ENCODE assay signal across 18 mouse cellular contexts in the genomic region with DNA sequence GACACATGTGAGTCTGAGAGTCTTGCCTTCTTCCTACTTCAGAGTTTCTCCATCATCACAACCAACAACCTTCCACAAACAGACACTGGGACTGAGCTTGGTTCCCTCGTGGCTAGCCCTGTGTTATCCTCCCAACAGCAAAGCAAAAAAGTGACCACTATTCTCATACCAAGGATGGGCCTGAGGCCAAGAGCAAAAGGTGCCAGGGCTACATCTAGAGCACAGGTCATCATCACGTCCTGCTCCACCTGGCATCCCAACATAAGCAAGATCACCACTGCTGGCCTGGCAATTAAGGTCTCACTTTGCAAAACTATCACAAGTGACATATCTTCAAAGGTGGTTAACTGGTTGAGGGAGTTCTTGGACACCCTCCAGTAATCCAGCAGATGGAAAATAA. TPM values are rescaled to one million over a fixed set of nuclear protein-coding genes. Genes with fewer than 3 reads are reported as not detected.
DNase-seq lines count a peak whose midpoint lies in the region; ATAC-seq and TF ChIP-seq lines count a peak whose summit lies in the region.
"Had no signal": no experiment of that assay in that cellular context is flagged by ENCODE, and none has a peak within 500 bp of the region (broad histone marks: within the 10 kb centered on the region; RNA-seq: fewer than 3 reads in every experiment).

No protein-coding gene starts in this region.

- no peaks in the 10 kb centered on the region for H3K9me3 ChIP-seq in hindbrain, embryonic 16.5 days (ENCODE audit: control insufficient read depth, low read length)
- H3K9me3 ChIP-seq in hindbrain, embryonic 14.5 days (ENCODE audit: control insufficient read depth, low read length), result no peaks in the 10 kb centered on the region
- H3K9me3 ChIP-seq in midbrain, postnatal 0 days (ENCODE audit: low read length), result no peaks in the 10 kb centered on the region
- H3K9me3 ChIP-seq in midbrain, embryonic 14.5 days (ENCODE audit: control insufficient read depth, low read length), result no peaks in the 10 kb centered on the region
- H3K9me3 ChIP-seq: heart, embryonic 12.5 days; heart, embryonic 15.5 days; hindbrain, embryonic 10.5 days; hindbrain, embryonic 15.5 days had no signal

- DNase-seq in hindbrain, embryonic 14.5 days (ENCODE audit: low spot score), result no peak
- peak; percentile 48 for DNase-seq in midbrain, postnatal 0 days (ENCODE audit: low spot score)
- DNase-seq in midbrain, embryonic 14.5 days, result no peak
- DNase-seq in brain, embryonic 14.5 days (ENCODE audit: low read depth), result peak; percentile 7
- no peak for DNase-seq in adipocyte (ENCODE audit: low spot score)
- DNase-seq: adrenal gland, postnatal 36 days; kidney, adult 18-20 months had no signal

- H3K4me1 ChIP-seq in hindbrain, embryonic 16.5 days (ENCODE audit: control insufficient read depth, insufficient read depth, low read depth, low read length), result peaks cover under 1% of the 10 kb centered on the region
- H3K4me1 ChIP-seq in hindbrain, embryonic 14.5 days (replicated peaks; ENCODE audit: control insufficient read depth, insufficient read depth, low read length), result no peaks in the 10 kb centered on the region
- H3K4me1 ChIP-seq in midbrain, postnatal 0 days (ENCODE audit: insufficient read depth, low read length), result no peaks in the 10 kb centered on the region
- H3K4me1 ChIP-seq in midbrain, embryonic 14.5 days (ENCODE audit: control insufficient read depth, insufficient read depth, low read length), result no peaks in the 10 kb centered on the region
- H3K4me1 ChIP-seq: heart, embryonic 12.5 days; hindbrain, embryonic 10.5 days; hindbrain, embryonic 15.5 days had no signal

- H3K27ac ChIP-seq in hindbrain, embryonic 16.5 days (ENCODE audit: low read depth, low read length), result no peak overlapping the region
- H3K27ac ChIP-seq in hindbrain, embryonic 14.5 days, result no peak overlapping the region
- no peak overlapping the region for H3K27ac ChIP-seq in midbrain, postnatal 0 days (ENCODE audit: low read depth, low read length)
- no peak overlapping the region for H3K27ac ChIP-seq in midbrain, embryonic 14.5 days (replicated peaks; ENCODE audit: low read depth, low read length)
- H3K27ac ChIP-seq: gastrocnemius, adult 2 months; heart, embryonic 15.5 days; hindbrain, embryonic 10.5 days had no signal

- TF ChIP-seq POLR2A in brain, embryonic 14.5 days (IDR thresholded peaks at IDR 0.05; ENCODE audit: borderline replicate concordance, extremely low read depth, insufficient read depth, insufficient read length, poor library complexity, severe bottlenecking), result no peak

- no peak for TF ChIP-seq CTCF in midbrain, postnatal 0 days (IDR thresholded peaks at IDR 0.05)
- TF ChIP-seq CTCF in brain, embryonic 14.5 days (IDR thresholded peaks at IDR 0.05; ENCODE audit: borderline replicate concordance, extremely low read depth, insufficient read depth, insufficient read length), result no peak

- no peak overlapping the region for H3K9ac ChIP-seq in hindbrain, embryonic 16.5 days (ENCODE audit: low read depth, low read length)
- no peak overlapping the region for H3K9ac ChIP-seq in hindbrain, embryonic 14.5 days
- H3K9ac ChIP-seq in midbrain, postnatal 0 days (replicated peaks; ENCODE audit: low read length, poor library complexity, severe bottlenecking), result no peak overlapping the region
- H3K9ac ChIP-seq in midbrain, embryonic 14.5 days (replicated peaks; ENCODE audit: low read length), result no peak overlapping the region
- H3K9ac ChIP-seq: forebrain, postnatal 0 days; heart, embryonic 12.5 days; heart, embryonic 15.5 days; hindbrain, embryonic 15.5 days had no signal

- 0 out of 2 replicates have a peak, but pooled peaks have one; percentile 32 for ATAC-seq in hindbrain, embryonic 16.5 days
- no peak for ATAC-seq in hindbrain, embryonic 14.5 days (ENCODE audit: low FRiP score)
- ATAC-seq in midbrain, postnatal 0 days (ENCODE audit: low FRiP score), result no peak
- ATAC-seq in midbrain, embryonic 14.5 days (ENCODE audit: low FRiP score, low TSS enrichment), result no peak; the same call in 1 of the 2 replicates
- ATAC-seq: activated CD4-positive, CD25-positive, alpha-beta regulatory T cell, adult 4 months; CD4-positive, CD25-positive, alpha-beta regulatory T cell, adult 4 months; inflammation-experienced regulatory T-cells, adult 6 months had no signal

- H3K36me3 ChIP-seq in hindbrain, embryonic 16.5 days (ENCODE audit: control insufficient read depth, insufficient read depth, low read length), result no peaks in the 10 kb centered on the region
- no peaks in the 10 kb centered on the region for H3K36me3 ChIP-seq in hindbrain, embryonic 14.5 days (replicated peaks; ENCODE audit: control insufficient read depth, insufficient read depth)
- no peaks in the 10 kb centered on the region for H3K36me3 ChIP-seq in midbrain, postnatal 0 days (ENCODE audit: insufficient read depth, low read length)
- no peaks in the 10 kb centered on the region for H3K36me3 ChIP-seq in midbrain, embryonic 14.5 days (ENCODE audit: control insufficient read depth, insufficient read depth, low read length)
- H3K36me3 ChIP-seq: heart, embryonic 12.5 days; heart, embryonic 15.5 days; hindbrain, embryonic 10.5 days; hindbrain, embryonic 15.5 days had no signal

- no peak overlapping the region for H3K4me3 ChIP-seq in hindbrain, embryonic 16.5 days (ENCODE audit: low read length)
- H3K4me3 ChIP-seq in hindbrain, embryonic 14.5 days (replicated peaks; ENCODE audit: low read length), result no peak overlapping the region
- no peak overlapping the region for H3K4me3 ChIP-seq in midbrain, postnatal 0 days (ENCODE audit: low read depth, low read length)
- no peak overlapping the region for H3K4me3 ChIP-seq in midbrain, embryonic 14.5 days (replicated peaks; ENCODE audit: low read depth, low read length)
- H3K4me3 ChIP-seq: gastrocnemius, adult 2 months; heart, embryonic 12.5 days; heart, embryonic 15.5 days; hindbrain, embryonic 10.5 days; hindbrain, embryonic 15.5 days had no signal

- no peaks in the 10 kb centered on the region for H3K27me3 ChIP-seq in hindbrain, embryonic 16.5 days (replicated peaks; ENCODE audit: control insufficient read depth, insufficient read depth, low read length)
- no peaks in the 10 kb centered on the region for H3K27me3 ChIP-seq in hindbrain, embryonic 14.5 days (ENCODE audit: control insufficient read depth, insufficient read depth, low read length)
- no peaks in the 10 kb centered on the region for H3K27me3 ChIP-seq in midbrain, postnatal 0 days (ENCODE audit: insufficient read depth, low read length)
- no peaks in the 10 kb centered on the region for H3K27me3 ChIP-seq in midbrain, embryonic 14.5 days (ENCODE audit: control insufficient read depth, insufficient read depth, low read length)
- H3K27me3 ChIP-seq: heart, embryonic 12.5 days; heart, embryonic 15.5 days; hindbrain, embryonic 15.5 days had no signal

- 80% methylated on average over 2 of the region's 2 CpGs for WGBS in hindbrain, embryonic 16.5 days
- WGBS in hindbrain, embryonic 14.5 days, result 76% methylated on average over 2 of the region's 2 CpGs
- 68% methylated on average over 2 of the region's 2 CpGs for WGBS in midbrain, postnatal 0 days
- 71% methylated on average over 2 of the region's 2 CpGs for WGBS in midbrain, embryonic 14.5 days

- H3K4me2 ChIP-seq in hindbrain, embryonic 16.5 days (ENCODE audit: low read length), result no peak overlapping the region
- no peak overlapping the region for H3K4me2 ChIP-seq in hindbrain, embryonic 14.5 days (replicated peaks)
- H3K4me2 ChIP-seq in midbrain, postnatal 0 days (ENCODE audit: low read depth, low read length, poor library complexity, severe bottlenecking), result no peak overlapping the region
- no peak overlapping the region for H3K4me2 ChIP-seq in midbrain, embryonic 14.5 days (ENCODE audit: low read length)
- H3K4me2 ChIP-seq: heart, embryonic 12.5 days; heart, embryonic 15.5 days; hindbrain, embryonic 15.5 days had no signal

RNA-seq across cellular contexts. Expression of a gene that starts 8.0 kb away (rescaled TPM):
- 20.2 and 23.2 TPM in 2 replicates for polyA plus RNA-seq in hindbrain, embryonic 16.5 days (2015; fragmentation: Nextera tagmentation; extraction: Ambion mirVana)
- polyA plus RNA-seq in hindbrain, embryonic 14.5 days (2014; fragmentation: Nextera tagmentation; extraction: Ambion mirVana), result 13.2 and 18.1 TPM in 2 replicates
- total RNA-seq in midbrain, postnatal 0 days (2014; rRNA removed), result 10.3 and 17.1 TPM in 2 replicates
- 4.0 and 4.7 TPM in 2 replicates for polyA plus RNA-seq in midbrain, postnatal 0 days (2015; fragmentation: Nextera tagmentation; extraction: Ambion mirVana)
- 12.8 and 13.9 TPM in 2 replicates for polyA plus RNA-seq in midbrain, embryonic 14.5 days (2014; fragmentation: Nextera tagmentation; extraction: Ambion mirVana)
- polyA plus RNA-seq in brain, embryonic 14.5 days (2012; rRNA removed), result 9.3 and 10.7 TPM in 2 replicates
- total RNA-seq: MEL had no signal

Comparison
In these comparisons a context has a peak if more than half of its experiments do, and no peak if none do; other contexts are left out.
1. DNase-seq: peak in midbrain, postnatal 0 days (single experiment) and brain, embryonic 14.5 days (single experiment); none in hindbrain, embryonic 14.5 days (single experiment), midbrain, embryonic 14.5 days (single experiment) and adipocyte (single experiment).